Mouse (Mus musculus) hindbrain, embryonic 16.5 days (tissue): ENCODE measurements at regions not wholly inside any gene's neighbourhood (a gene's known extent, or its start where the extent isn't known, plus 50 kb on each side); places are given as distances from the start of the nearest gene placed in this dataset.

Experiments used
- ATAC-seq: fragments of 200-750 bp; cut with Nextera tagmentation; 2 replicates; pipeline ENCODE4 v1.8.0; 2017; ENCODE audit warnings: moderate TSS enrichment, moderate library complexity
- H3K27ac ChIP-seq: fragments of 300-500 bp; sonication (generic); 2 replicates; pipeline ENCODE4 v1.5.1; 2014; ENCODE audit warnings: low read depth, mild to moderate bottlenecking, control low read depth, low read length, moderate library complexity
- H3K27me3 ChIP-seq: fragments of 300-500 bp; sonication (generic); replicated peaks from 2 replicates; pipeline ENCODE4 v1.6.1; 2014; ENCODE audit warnings: low read length; ENCODE audit not compliant: control insufficient read depth, insufficient read depth
- H3K36me3 ChIP-seq: fragments of 300-500 bp; sonication (generic); 2 replicates; pipeline ENCODE4 v1.6.1; 2014; ENCODE audit warnings: mild to moderate bottlenecking, low read length, moderate library complexity, mixed read lengths; ENCODE audit not compliant: control insufficient read depth, insufficient read depth
- H3K4me1 ChIP-seq: fragments of 300-500 bp; sonication (generic); 2 replicates; pipeline ENCODE4 v1.6.1; 2014; ENCODE audit warnings: low read depth, low read length; ENCODE audit not compliant: control insufficient read depth, insufficient read depth
- H3K4me2 ChIP-seq: fragments of 300-500 bp; sonication (generic); 2 replicates; pipeline ENCODE4 v1.6.1; 2014; ENCODE audit warnings: mild to moderate bottlenecking, low read length, control low read depth, moderate library complexity
- H3K4me3 ChIP-seq: fragments of 300-500 bp; sonication (generic); 2 replicates; pipeline ENCODE4 v1.5.1; 2014; ENCODE audit warnings: mild to moderate bottlenecking, low read length, control low read depth, moderate library complexity
- H3K9ac ChIP-seq: fragments of 300-500 bp; sonication (generic); 2 replicates; pipeline ENCODE4 v1.6.1; 2014; ENCODE audit warnings: low read depth, mild to moderate bottlenecking, control low read depth, low read length, moderate library complexity
- H3K9me3 ChIP-seq: fragments of 300-500 bp; sonication (generic); 2 replicates; pipeline ENCODE4 v1.6.1; 2014; ENCODE audit warnings: mild to moderate bottlenecking, low read length, moderate library complexity; ENCODE audit not compliant: control insufficient read depth
- WGBS: fragments of 180-500 bp; shearing (Covaris S2); extraction: QIAGEN DNeasy Blood & Tissue Kit; methylation state at CpG from one replicate; pipeline ENCODE4 v1.1.7; 2014; 5-methylcytosine and 5-hydroxymethylcytosine counted together

DNA sequence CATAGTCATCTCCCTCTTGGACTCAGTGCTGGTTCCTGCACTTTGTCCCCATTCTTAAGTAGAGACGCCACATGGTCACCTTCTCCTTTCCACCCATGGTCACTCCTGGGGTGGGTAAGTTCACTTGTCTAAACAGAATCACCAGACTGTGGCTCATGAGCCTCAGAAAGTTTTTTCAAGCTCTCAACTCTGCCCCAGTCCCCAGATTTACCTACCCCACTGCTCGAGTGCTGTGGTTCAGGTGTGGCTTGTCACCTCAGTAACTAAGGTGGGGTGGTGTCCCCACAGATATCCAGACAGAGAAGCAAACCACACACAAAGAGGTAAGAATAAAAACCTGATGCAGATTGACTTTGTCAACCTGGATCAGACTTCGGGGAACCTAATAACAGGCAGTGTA lies 87.6 kb downstream of the Rpl10-ps3 start:
- no peak overlapping the region for H3K4me2 ChIP-seq
- no peaks in the 10 kb centered on the region for H3K27me3 ChIP-seq
- no peak overlapping the region for H3K9ac ChIP-seq
- no peak for ATAC-seq
- no peaks in the 10 kb centered on the region for H3K9me3 ChIP-seq
- no peak overlapping the region for H3K27ac ChIP-seq
- H3K4me1 ChIP-seq = no peaks in the 10 kb centered on the region
- H3K4me3 ChIP-seq = no peak overlapping the region
- 87% methylated on average over 3 of the region's 3 CpGs for WGBS
- H3K36me3 ChIP-seq = no peaks in the 10 kb centered on the region

DNA sequence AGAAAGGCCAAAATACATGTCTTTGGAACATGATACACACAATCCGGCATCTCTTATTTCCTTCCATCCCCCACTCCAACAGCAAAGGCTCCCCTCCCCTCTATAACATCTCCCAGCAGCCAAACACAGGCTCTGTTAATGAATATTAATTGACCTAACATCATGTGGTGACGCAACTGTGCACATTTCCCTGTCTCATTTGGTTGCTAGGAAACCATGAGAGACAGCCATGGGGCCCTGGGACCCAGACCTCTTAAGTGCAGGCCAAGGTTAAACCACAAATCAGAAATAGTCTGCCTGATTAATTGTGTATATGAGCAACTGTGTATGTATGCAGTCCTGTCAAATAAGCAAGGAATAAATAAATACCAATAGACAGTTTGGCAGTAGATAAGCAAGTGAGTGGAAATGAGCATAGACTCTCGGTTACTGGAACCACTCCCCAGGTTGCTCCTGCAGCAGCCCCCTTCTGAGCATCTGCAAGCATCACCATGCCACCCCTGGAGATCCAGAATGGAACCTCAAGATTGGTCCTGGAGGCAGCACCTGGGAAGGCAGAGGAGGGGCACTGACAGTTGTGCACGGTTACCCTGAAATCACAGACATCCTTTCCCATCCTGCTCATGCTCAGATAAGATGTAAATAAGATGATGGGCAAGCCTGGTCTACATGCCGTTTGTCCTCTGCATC lies 99.6 kb downstream of the Rpl10-ps3 start:
- Histone ChIP-seq H3K9ac (no peak overlapping the region), H3K36me3 (no peaks in the 10 kb centered on the region), H3K9me3 (no peaks in the 10 kb centered on the region), H3K27ac (peak overlapping the region; percentile 73), H3K27me3 (no peaks in the 10 kb centered on the region), H3K4me2 (no peak overlapping the region), H3K4me1 (peaks cover 11% of the 10 kb centered on the region), H3K4me3 (no peak overlapping the region)
- peak; percentile 92 for ATAC-seq
- 20% methylated on average over 5 of the region's 5 CpGs for WGBS

DNA sequence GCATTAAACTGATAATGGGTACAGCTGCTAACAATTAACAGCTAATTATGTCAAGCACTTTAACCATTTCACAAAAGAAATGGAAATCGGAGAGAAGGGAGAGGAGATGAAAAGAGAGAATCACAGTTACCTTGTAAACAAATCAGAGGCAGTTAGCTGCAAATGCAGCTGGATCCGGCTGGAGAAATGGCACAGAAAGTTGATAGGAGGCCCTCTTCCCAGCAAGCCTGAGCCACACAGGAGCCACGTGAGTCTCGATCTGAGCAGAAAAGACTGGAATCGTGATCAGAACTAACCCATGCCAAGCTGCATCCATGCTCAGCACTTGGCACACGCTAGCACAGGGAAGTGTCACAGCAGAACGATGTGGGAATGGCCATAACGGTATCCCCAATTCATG lies 103.8 kb downstream of the Rpl10-ps3 start:
- 39% methylated on average over 8 of the region's 8 CpGs for WGBS
- no peak overlapping the region for H3K4me3 ChIP-seq
- no peak overlapping the region for H3K27ac ChIP-seq
- H3K36me3 ChIP-seq = no peaks in the 10 kb centered on the region
- no peak overlapping the region for H3K9ac ChIP-seq
- no peaks in the 10 kb centered on the region for H3K9me3 ChIP-seq
- ATAC-seq = no peak
- peaks cover 16% of the 10 kb centered on the region for H3K4me1 ChIP-seq
- no peak overlapping the region for H3K4me2 ChIP-seq
- no peaks in the 10 kb centered on the region for H3K27me3 ChIP-seq

DNA sequence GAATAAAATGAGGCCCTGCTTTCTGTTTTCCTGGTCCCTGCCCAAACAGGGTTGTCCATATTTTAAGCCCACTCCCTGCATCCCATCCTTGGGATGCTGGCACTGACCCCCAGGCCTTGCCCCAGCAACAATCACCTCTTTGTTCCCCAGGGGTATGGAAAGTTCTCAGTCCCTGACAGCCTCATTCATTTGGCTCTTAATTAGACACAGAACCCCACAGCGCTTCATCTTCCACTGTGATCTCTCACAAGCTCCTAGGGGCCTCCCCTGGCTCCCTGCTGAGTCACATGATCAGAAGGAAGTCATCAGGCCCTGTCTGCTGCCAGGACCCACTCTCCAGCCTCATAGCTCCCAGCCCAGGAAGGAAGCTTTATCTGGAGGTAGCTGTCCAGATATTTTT lies 108.9 kb downstream of the Rpl10-ps3 start:
- 0% methylated on average over 1 of the region's 1 CpGs for WGBS
- ATAC-seq = peak; percentile 94

DNA sequence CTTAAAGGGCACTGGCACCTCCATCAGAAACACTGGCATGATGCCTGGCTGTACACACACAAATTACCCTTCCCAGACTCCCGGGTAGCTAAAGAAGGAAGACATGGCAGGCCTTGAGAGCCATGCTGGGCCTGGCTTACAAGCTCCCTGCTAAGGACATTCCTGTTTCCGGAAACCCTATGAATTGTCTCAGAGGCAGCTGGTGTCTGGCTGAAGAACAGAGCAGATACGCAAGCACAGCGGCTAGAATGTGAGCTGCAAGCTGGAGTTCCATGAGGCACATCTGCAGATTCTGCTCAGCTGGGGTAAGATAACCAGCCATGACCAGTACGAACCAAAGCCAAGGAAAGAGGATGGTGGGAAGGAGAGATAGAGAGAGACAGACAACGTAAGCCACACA lies 110.1 kb downstream of the Rpl10-ps3 start:
- no peak overlapping the region for H3K4me2 ChIP-seq
- no peaks in the 10 kb centered on the region for H3K36me3 ChIP-seq
- H3K9ac ChIP-seq = no peak overlapping the region
- ATAC-seq = no peak
- no peak overlapping the region for H3K27ac ChIP-seq
- H3K4me1 ChIP-seq = peaks cover 8% of the 10 kb centered on the region; the same call in 1 of the 2 replicates
- no peaks in the 10 kb centered on the region for H3K9me3 ChIP-seq
- no peaks in the 10 kb centered on the region for H3K27me3 ChIP-seq
- H3K4me3 ChIP-seq = no peak overlapping the region
- 49% methylated on average over 6 of the region's 6 CpGs for WGBS

More for the DNA sequence above, 108.9 kb downstream of the Rpl10-ps3 start:
- H3K27me3 ChIP-seq = no peaks in the 10 kb centered on the region
- no peak overlapping the region for H3K4me2 ChIP-seq
- no peak overlapping the region for H3K4me3 ChIP-seq
- H3K9ac ChIP-seq = no peak overlapping the region
- H3K27ac ChIP-seq = peak overlapping the region; percentile 34; the same call in 1 of the 2 replicates
- no peaks in the 10 kb centered on the region for H3K36me3 ChIP-seq
- peaks cover 8% of the 10 kb centered on the region; the same call in 1 of the 2 replicates for H3K4me1 ChIP-seq
- H3K9me3 ChIP-seq = no peaks in the 10 kb centered on the region

DNA sequence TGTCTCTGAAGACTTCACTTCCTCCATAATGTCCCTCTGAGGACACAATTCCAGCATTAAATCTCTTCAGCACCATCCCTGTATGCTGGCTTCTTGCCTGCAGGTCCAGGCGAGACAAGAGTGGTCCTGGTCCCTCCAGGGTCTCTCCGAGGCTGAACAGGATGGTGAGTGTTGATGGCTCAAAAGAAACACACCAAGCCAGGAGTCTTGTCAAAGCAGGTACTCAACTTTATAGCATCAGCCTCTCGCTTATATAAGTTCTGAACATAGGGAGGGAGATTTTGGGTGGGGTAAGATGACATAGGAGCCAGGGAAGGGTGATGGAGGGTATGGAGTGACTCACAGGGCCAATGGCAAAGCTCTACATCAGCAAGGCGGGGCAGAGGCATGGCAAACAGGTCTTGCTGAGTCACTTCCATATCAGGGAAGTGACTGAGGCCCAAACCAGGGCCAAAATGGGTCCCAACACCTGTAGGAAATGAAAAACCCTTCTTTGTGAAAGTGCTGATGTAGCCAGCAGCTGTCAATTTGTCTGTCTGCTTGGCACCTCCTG lies 111.7 kb downstream of the Rpl10-ps3 start:
- Histone ChIP-seq H3K4me3 (no peak overlapping the region), H3K9ac (no peak overlapping the region), H3K36me3 (no peaks in the 10 kb centered on the region), H3K27ac (no peak overlapping the region), H3K27me3 (no peaks in the 10 kb centered on the region), H3K4me2 (no peak overlapping the region), H3K4me1 (peaks cover 8% of the 10 kb centered on the region; the same call in 1 of the 2 replicates), H3K9me3 (no peaks in the 10 kb centered on the region)
- 96% methylated on average over 4 of the region's 4 CpGs for WGBS
- no peak for ATAC-seq

DNA sequence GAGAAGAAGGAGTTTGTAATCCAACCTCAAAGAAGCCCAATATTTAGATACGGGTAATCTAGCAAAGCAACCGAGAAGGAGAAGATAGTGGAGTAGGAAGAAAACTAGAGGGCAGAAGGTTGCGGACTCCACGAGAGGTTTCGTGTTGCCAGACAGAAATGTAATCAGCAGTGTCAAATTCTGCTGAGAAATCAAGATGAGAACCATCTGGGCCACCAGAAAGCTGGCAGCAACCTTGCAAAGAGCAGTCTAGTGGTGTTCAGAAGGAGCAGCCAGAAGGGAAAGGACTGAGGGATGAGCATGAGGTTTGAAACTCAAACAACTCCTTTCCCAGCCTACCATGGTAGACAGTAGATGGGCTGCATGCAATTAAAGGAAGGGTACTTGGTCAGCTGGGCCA lies 134.3 kb downstream of the Rpl10-ps3 start:
- Histone ChIP-seq H3K4me3 (no peak overlapping the region), H3K4me2 (no peak overlapping the region), H3K9me3 (no peaks in the 10 kb centered on the region), H3K27me3 (no peaks in the 10 kb centered on the region), H3K4me1 (no peaks in the 10 kb centered on the region), H3K36me3 (no peaks in the 10 kb centered on the region), H3K27ac (no peak overlapping the region), H3K9ac (no peak overlapping the region)
- no peak for ATAC-seq
- WGBS = 84% methylated on average over 5 of the region's 5 CpGs

DNA sequence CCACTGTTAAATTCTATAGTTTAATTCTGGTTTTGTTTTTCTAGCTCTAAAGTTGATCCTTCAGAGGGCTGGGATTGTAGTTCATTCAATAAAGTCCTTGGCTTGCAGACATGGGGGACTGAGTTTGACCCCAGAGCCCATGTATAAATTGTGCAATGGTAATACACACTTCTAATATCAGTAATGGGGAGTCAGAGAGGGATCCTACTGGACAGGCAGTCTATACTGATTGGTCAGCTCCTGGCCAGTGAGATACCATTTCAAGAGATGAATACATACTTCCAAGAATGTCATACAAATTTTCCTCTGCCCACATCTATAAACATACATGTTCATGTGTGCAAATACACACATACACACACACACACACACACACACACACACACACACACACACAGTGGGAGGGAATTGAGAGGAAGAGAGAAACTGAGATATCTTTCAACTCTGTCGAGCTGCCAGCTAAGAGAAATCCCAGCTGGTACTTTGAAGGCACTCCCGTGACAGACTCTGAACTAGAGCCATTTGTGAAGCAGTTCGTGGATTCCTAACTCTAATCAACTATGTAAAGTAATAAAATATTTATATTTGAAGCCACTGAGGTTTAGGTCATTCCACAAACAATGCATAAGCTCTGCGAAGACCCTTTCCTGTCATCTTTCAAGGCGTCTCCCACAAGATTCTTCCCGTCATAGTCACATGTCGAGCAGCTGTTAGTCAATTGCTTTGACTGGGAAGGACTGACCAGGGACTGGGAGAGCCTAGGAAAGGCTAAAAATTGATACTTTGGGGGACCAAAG lies 145.1 kb downstream of the Rpl10-ps3 start:
- Histone ChIP-seq H3K27ac (no peak overlapping the region), H3K4me3 (no peak overlapping the region), H3K36me3 (no peaks in the 10 kb centered on the region), H3K9ac (no peak overlapping the region), H3K4me1 (no peaks in the 10 kb centered on the region), H3K27me3 (no peaks in the 10 kb centered on the region), H3K4me2 (no peak overlapping the region), H3K9me3 (no peaks in the 10 kb centered on the region)
- ATAC-seq = no peak
- WGBS = 79% methylated on average over 7 of the region's 7 CpGs

DNA sequence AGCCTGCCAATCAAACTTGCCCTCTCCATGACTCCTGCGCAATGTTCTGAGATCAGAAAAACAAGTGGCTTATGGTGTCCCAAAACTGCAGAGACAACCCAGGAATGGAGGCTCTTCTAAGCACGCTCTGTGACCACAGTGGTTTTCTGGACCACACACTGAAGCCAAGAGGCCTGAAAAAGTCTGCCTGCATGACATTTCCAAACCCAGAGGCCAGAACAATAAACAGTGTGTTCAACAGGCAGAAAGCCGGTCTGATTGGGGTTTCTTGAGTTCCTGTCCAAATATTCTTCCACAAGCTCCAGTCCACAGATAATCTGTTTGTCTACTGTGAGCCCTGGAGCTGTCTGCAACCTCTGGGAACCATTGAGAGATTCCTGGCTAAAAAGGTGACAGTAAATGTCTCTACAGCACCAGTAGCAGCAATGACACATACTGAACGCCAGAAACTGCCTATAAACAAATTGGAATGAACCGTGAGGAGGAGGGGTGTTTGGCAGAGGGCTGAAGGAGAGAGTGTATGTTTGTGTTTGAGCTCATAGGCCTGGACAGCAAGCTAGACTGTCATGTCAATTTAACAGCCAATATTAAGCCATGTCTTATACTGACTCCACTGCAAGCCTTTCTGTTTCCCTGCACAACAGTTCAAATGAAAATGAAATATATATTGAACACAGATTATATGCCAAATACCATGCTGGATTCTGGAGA lies 152.2 kb downstream of the Rpl10-ps3 start:
- Histone ChIP-seq H3K27ac (no peak overlapping the region), H3K4me2 (no peak overlapping the region), H3K9ac (no peak overlapping the region), H3K36me3 (no peaks in the 10 kb centered on the region), H3K4me1 (peaks cover 2% of the 10 kb centered on the region; the same call in 1 of the 2 replicates), H3K9me3 (no peaks in the 10 kb centered on the region), H3K4me3 (no peak overlapping the region), H3K27me3 (no peaks in the 10 kb centered on the region)
- ATAC-seq = no peak
- WGBS = 66% methylated on average over 5 of the region's 5 CpGs
